Mouse (Mus musculus) retina, adult 2 months (tissue): ENCODE data around the gene Prkd1.

Source experiments
- DNase-seq: peaks from one replicate; pipeline ENCODE4 v3.0.0-alpha.2; 2012; ENCODE audit warnings: low read depth, low spot score

Gene Prkd1

DNA sequence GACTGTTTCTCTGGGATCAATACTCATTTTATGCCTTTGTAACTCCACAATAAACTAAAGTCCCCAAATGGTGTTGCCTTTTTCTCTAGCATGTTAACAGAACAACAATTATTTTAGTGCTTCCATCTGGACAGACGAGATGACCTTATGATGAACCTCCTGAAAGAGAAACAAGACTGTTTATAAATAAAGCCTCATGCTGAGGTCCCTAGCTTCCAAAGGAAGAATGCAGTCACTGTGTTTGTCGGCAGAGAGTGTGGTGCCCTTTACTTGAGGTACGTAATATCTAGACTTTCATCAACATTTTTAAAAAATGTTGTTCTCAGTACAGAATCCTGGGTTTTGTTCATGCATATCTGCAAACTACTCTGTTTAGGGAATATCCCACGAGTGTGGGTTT, 90.7 kb downstream of the Prkd1 start:
- DNase-seq: no peak

- no peak for DNase-seq
Observed at GRCm38 (mm10) chr12:50554214-50554613, 94.7 kb downstream of the Prkd1 start.

GRCm38 (mm10) chr12:50549860-50550555, 98.9 kb downstream of the Prkd1 start:
- DNase-seq: no peak

DNA sequence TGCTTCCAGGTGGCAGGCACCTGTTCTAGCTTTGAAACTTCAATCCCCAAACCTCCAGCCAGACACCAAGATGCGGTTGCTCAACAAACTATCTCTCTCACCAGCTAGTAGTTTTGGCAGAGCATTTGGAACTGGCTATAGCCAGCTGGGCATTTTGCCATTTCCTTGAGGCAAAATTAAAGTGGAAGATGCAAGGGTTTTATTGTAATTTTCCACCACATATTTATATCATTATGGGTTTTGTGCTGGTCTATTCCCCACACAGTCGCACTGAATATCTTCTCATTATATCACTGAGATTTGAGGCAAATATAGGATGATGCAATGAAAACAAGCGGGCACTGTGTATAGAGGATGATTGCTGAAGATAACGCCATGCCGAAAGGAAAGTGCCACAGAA, 102.5 kb downstream of the Prkd1 start:
- DNase-seq: no peak

DNA sequence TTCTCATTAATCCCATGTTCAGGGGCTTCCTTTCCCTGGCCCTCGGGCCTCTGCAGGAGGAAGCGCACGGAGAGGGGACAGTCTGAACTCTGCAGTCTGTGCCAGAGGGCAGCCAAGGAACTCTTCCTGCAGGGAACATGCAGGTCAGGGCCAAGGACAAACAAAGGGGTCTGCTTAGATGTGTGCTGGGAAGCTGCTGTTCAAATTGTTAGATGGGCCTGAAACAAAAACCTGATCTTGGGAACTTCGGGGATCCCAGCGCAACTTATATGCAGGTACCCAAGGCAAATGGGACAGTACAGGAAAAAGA, 103.3 kb downstream of the Prkd1 start:
- no peak for DNase-seq

GRCm38 (mm10) chr12:50544855-50545609, 103.9 kb downstream of the Prkd1 start:
- no peak for DNase-seq

- DNase-seq: no peak
Observed at GRCm38 (mm10) chr12:50540793-50541192, 108.1 kb downstream of the Prkd1 start.

GRCm38 (mm10) chr12:50538296-50538965, 110.5 kb downstream of the Prkd1 start:
- no peak for DNase-seq

DNA sequence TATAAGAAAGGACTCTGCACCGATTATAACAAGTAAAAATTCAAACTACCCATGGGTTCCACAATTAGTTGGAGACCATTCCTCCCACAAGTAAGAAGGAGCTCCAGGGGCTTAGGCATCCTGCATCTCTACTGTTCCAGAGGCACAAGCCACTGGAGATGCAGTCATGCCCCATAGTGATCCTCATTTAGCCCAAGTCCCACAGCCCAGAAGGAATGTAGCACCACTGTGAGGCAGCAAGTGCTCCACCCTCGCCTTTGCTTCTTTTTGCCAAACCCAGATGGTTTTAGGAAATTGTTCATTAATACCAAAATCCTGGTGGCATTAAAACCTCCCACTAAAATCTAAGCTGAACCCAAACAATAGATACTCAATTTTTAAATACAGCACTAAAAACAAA, 111.1 kb downstream of the Prkd1 start:
- no peak for DNase-seq

- no peak for DNase-seq
Observed at GRCm38 (mm10) chr12:50537006-50537405, 111.9 kb downstream of the Prkd1 start.

DNA sequence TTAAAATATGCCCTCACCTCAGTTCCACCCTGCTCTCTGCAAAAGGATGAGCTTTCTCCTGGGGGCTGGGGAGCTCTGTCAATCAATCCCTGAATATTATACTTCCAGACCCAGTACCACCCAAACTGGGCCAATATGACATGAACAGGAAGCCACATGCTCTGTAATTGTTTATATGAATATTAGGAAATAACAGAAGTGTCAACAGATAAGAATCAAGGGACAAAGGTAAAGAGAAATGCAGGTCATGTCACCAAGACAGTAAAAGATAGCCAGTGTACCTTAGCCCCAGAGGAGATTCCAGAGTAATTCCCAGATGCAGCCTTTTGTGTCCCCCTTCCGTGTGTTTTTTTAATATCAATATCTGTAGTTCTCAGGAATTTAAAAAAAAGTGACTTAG, 120.3 kb downstream of the Prkd1 start:
- DNase-seq: no peak

DNA sequence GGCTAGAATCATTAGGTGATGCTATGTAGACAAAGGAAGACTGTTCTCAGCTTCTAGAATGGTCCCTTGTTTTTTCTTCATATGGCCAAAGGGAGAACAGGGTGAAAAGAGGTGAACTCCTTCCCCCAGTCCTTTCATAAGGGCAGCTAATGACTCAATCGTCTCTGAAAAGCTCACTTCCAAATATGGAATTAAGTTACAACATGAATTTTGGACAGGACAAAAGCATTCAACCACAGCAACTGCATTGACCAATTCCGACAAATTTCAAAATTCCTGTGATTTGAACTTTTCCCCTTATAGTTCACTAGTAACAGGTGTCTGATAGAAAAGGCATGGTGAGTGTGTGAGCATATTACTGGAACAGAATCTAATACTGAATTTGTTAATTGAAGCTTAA, 124.8 kb downstream of the Prkd1 start:
- DNase-seq: no peak

GRCm38 (mm10) chr12:50514526-50514925, 134.4 kb downstream of the Prkd1 start:
- DNase-seq: no peak

GRCm38 (mm10) chr12:50511486-50512225, 137.2 kb downstream of the Prkd1 start:
- no peak for DNase-seq

DNA sequence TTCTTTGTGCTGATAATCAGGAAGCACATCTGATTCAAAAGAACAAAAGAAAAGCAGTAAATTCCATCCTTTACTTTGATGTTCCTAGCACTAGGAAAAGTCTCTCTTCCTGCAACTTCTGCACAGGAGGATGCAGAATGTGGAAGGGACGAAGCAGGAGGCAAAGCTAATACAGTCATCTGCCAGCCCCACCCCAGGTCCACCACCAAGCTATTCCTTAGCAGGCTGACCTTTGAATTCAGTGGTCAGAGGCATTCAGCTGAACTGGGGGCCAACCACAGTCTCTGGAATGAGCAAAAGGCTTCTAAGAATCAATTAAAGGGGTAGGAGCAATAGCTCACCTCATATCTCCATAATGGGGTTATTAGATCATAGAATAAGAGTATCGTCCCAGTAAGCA, 140.1 kb downstream of the Prkd1 start:
- DNase-seq: no peak

- no peak for DNase-seq
Observed at GRCm38 (mm10) chr12:50499796-50500504, 148.9 kb downstream of the Prkd1 start.

DNA sequence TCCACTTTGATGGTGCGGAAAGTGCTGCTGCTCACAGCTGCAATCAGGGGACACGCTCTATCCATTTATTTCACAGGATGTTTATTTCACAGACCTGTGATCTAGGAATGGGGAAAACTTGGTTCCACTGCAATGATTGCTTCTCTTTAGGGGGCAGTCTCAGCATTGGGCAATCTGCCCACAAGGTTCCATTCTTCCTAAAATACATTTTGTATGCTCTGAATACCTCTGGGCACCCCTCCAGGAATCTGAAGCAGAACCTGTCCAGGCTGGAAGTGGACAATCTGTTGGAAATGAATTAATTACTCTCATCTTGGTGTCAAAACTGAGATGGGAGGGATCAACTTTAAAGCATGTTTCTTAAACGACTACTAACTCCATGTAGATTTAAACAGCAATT, 152.9 kb downstream of the Prkd1 start:
- DNase-seq: no peak

GRCm38 (mm10) chr12:50479784-50480183, 169.1 kb downstream of the Prkd1 start:
- DNase-seq: no peak

DNA sequence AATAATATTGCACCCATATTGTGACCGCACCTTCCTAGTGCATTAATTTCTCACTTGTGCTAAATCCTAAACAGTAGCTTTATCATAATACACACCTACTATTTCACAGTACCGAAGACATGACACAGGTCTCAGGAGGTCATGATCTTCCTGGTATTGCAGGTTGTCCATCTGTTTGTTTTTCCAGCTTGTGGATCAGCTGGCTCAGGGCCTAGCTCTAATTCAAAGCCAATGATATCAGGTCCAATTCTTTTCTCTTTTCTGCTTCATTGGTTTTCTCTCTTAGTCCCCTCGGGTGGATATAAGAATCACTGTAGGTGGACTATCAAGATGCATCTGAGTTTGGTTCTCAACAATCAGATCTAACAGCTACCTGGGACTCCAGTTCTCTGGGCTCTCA, 191.7 kb downstream of the Prkd1 start:
- no peak for DNase-seq

DNA sequence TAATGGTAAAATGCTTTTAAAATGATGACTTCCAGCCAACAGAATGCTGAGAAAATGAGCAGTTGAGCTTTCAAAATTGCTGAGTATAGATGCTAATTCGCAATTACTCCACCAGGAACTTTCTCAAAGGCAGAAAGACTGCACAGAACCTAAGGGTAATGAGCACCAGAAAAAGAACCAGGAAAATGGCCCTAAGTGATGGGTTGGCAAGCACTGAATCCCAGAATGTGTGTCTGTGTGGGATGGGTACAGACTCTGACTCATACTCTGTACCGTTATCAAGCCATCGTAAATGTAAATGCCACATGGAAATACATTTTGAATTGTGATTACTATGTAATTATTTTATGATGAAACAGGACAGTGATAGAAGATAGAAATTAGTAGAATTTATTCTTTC, 197.1 kb downstream of the Prkd1 start:
- DNase-seq: no peak

DNA sequence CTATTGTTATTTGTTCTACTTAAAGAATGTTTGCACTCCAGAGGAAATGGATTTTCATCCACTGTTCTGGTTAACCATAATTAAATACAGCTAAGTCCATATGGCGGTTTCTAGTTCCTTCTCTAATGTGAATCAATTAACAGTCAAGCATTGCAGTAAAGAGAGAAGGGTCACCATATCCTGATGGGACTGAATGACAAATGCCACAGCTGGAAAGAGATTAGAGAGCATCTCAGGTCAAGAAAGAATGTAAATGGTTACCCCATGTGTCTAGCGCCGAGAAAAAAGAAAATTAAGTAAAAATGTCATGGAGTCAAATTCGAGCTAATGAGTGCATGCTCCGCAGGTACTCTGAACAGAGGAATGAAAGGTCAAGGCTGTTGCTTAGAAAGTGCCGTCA, 212.2 kb downstream of the Prkd1 start:
- no peak for DNase-seq
